Mouse (Mus musculus): ENCODE data around the gene Gm21190. TPM values are rescaled to one million over a fixed set of nuclear protein-coding genes. Genes with fewer than 3 reads are reported as not detected.
"Not testable (repeated sequence)": the region's sequence is repeated elsewhere in the genome, so short reads cannot be mapped to it uniquely, and the experiment has no call there.

Gm21190 gene
- polyA plus RNA-seq, 1 experiment from 2014 or later = not detected

DNA sequence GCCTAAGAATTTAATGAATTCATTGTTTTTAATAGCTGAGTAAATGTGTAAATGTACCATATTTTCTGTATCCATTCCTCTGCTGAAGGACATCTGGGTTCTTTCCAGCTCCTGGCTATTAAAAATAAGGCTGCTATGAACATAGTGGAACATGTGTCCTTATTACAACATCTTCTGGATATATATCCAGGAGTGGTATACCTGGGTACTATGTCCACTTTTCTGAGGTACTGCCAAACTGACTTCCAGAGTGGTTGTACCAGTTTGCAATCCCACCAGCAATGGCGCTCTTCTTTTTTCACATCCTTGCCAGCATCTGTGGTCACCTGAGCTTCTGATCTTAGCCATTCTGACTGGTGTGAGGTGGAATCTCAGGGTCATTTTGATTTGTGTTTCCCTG, 19.1 kb downstream of the Gm21190 start:
- H3K4me3 ChIP-seq; H3K36me3 ChIP-seq; H3K27ac ChIP-seq (replicated peaks); H3K27me3 ChIP-seq (ENCODE audit: low read depth, poor library complexity, severe bottlenecking); H3K4me1 ChIP-seq; DNase-seq (ENCODE audit: low spot score): not testable (repeated sequence)
- 80% methylated on average over 1 of the region's 1 CpGs for WGBS
- peaks cover 70% of the 10 kb centered on the region for H3K9me3 ChIP-seq (replicated peaks)

GRCm38 (mm10) chr5:15508460-15509451, 20.3 kb downstream of the Gm21190 start:
- not testable (repeated sequence) for H3K4me3 ChIP-seq; H3K36me3 ChIP-seq; H3K27ac ChIP-seq (replicated peaks); DNase-seq (ENCODE audit: low spot score); H3K27me3 ChIP-seq (ENCODE audit: low read depth, poor library complexity, severe bottlenecking); H3K4me1 ChIP-seq
- H3K9me3 ChIP-seq (replicated peaks) = peaks cover 68% of the 10 kb centered on the region
- WGBS = 71% methylated on average over 6 of the region's 6 CpGs

GRCm38 (mm10) chr5:15507757-15508459, 21.1 kb downstream of the Gm21190 start:
- H3K4me1 ChIP-seq; H3K36me3 ChIP-seq; H3K4me3 ChIP-seq; H3K27ac ChIP-seq (replicated peaks); H3K27me3 ChIP-seq (ENCODE audit: low read depth, poor library complexity, severe bottlenecking); DNase-seq (ENCODE audit: low spot score): not testable (repeated sequence)
- H3K9me3 ChIP-seq (replicated peaks) = peaks cover 69% of the 10 kb centered on the region
- WGBS = 65% methylated on average over 6 of the region's 6 CpGs

DNA sequence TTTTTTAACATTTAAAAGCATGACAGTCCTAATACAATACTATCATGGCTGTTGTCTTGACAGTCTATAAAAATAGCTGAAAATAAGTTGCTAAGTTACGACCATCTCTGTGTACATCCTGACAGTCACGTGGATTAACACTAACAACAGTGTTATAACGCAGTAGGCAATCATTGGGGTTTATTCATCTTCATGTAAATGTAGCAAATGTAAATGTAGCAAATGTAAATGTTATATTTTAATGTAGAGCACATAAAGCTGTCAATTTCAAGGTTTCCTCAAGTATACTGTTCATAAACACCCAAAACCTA, 21.8 kb downstream of the Gm21190 start:
- Histone ChIP-seq H3K27ac (replicated peaks) (no peak overlapping the region), H3K4me1 (no peaks in the 10 kb centered on the region), H3K9me3 (replicated peaks) (peaks cover 70% of the 10 kb centered on the region), H3K4me3 (no peak overlapping the region), H3K36me3 (no peaks in the 10 kb centered on the region), H3K27me3 (ENCODE audit: low read depth, poor library complexity, severe bottlenecking) (no peaks in the 10 kb centered on the region)
- 72% methylated on average over 3 of the region's 3 CpGs for WGBS
- DNase-seq (ENCODE audit: low spot score) = no peak

- DNase-seq (ENCODE audit: low spot score) = peak; percentile 42
- Histone ChIP-seq H3K4me3 (no peak overlapping the region), H3K27ac (replicated peaks) (no peak overlapping the region), H3K9me3 (replicated peaks) (peaks cover 65% of the 10 kb centered on the region), H3K36me3 (no peaks in the 10 kb centered on the region), H3K4me1 (no peaks in the 10 kb centered on the region), H3K27me3 (ENCODE audit: low read depth, poor library complexity, severe bottlenecking) (no peaks in the 10 kb centered on the region)
- 46% methylated on average over 16 of the region's 16 CpGs for WGBS
Measured at GRCm38 (mm10) chr5:15506575-15507308, 22.3 kb downstream of the Gm21190 start.

GRCm38 (mm10) chr5:15498774-15499400, 30.1 kb downstream of the Gm21190 start:
- not testable (repeated sequence) for H3K27me3 ChIP-seq (ENCODE audit: low read depth, poor library complexity, severe bottlenecking); H3K36me3 ChIP-seq; H3K4me3 ChIP-seq; DNase-seq (ENCODE audit: low spot score); H3K4me1 ChIP-seq; H3K27ac ChIP-seq (replicated peaks)
- WGBS = 39% methylated on average over 5 of the region's 5 CpGs
- peaks cover 65% of the 10 kb centered on the region for H3K9me3 ChIP-seq (replicated peaks)

- H3K9me3 ChIP-seq (replicated peaks) = peaks cover 65% of the 10 kb centered on the region
Measured at GRCm38 (mm10) chr5:15498350-15498749, 30.7 kb downstream of the Gm21190 start.

GRCm38 (mm10) chr5:15490934-15491333, 38.1 kb downstream of the Gm21190 start:
- H3K4me1 ChIP-seq; H3K4me3 ChIP-seq; H3K27ac ChIP-seq (replicated peaks); H3K27me3 ChIP-seq (ENCODE audit: low read depth, poor library complexity, severe bottlenecking); H3K36me3 ChIP-seq; DNase-seq (ENCODE audit: low spot score): not testable (repeated sequence)
- peaks cover 60% of the 10 kb centered on the region for H3K9me3 ChIP-seq (replicated peaks)
- 63% methylated on average over 2 of the region's 2 CpGs for WGBS

More at GRCm38 (mm10) chr5:15498350-15498749, 30.7 kb downstream of the Gm21190 start:
- 73% methylated on average over 3 of the region's 3 CpGs for WGBS
- not testable (repeated sequence) for H3K4me3 ChIP-seq; H3K4me1 ChIP-seq; DNase-seq (ENCODE audit: low spot score); H3K27me3 ChIP-seq (ENCODE audit: low read depth, poor library complexity, severe bottlenecking); H3K36me3 ChIP-seq; H3K27ac ChIP-seq (replicated peaks)

DNA sequence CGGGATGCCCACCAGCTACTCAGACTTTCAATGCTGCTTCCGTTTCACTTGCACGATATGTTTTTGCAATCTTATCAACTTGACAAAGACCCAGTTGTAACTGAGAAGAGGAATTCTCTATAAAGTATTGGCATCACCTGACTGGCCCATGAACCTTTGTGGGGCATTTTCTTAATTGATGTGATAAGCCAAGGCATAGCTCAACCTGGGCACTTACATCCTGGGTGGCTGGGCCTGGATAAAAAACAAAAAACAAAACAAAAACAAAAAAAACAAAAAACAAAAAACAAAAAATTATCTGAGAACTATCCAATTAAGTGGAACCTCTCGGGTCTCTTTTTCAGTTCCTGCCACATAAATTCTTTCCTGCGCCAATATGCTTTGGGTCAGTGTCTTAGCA, 40.3 kb downstream of the Gm21190 start:
- H3K27me3 ChIP-seq (ENCODE audit: low read depth, poor library complexity, severe bottlenecking) = no peaks in the 10 kb centered on the region
- H3K27ac ChIP-seq (replicated peaks) = no peak overlapping the region
- no peak for DNase-seq (ENCODE audit: low spot score)
- H3K36me3 ChIP-seq = no peaks in the 10 kb centered on the region
- H3K9me3 ChIP-seq (replicated peaks) = peaks cover 56% of the 10 kb centered on the region
- H3K4me1 ChIP-seq = no peaks in the 10 kb centered on the region
- H3K4me3 ChIP-seq = no peak overlapping the region
- WGBS = 88% methylated on average over 5 of the region's 5 CpGs

- H3K4me3 ChIP-seq; H3K4me1 ChIP-seq; DNase-seq (ENCODE audit: low spot score); H3K36me3 ChIP-seq; H3K27me3 ChIP-seq (ENCODE audit: low read depth, poor library complexity, severe bottlenecking); H3K27ac ChIP-seq (replicated peaks): not testable (repeated sequence)
- WGBS = 31% methylated on average over 2 of the region's 2 CpGs
- H3K9me3 ChIP-seq (replicated peaks) = peaks cover 43% of the 10 kb centered on the region
Measured at GRCm38 (mm10) chr5:15484616-15485015, 44.4 kb downstream of the Gm21190 start.

- not testable (repeated sequence) for H3K27ac ChIP-seq (replicated peaks); H3K4me1 ChIP-seq; H3K4me3 ChIP-seq; H3K36me3 ChIP-seq; H3K27me3 ChIP-seq (ENCODE audit: low read depth, poor library complexity, severe bottlenecking); DNase-seq (ENCODE audit: low spot score)
- H3K9me3 ChIP-seq (replicated peaks) = peaks cover 36% of the 10 kb centered on the region
- 64% methylated on average over 4 of the region's 4 CpGs for WGBS
Measured at GRCm38 (mm10) chr5:15483576-15483975, 45.4 kb downstream of the Gm21190 start.

GRCm38 (mm10) chr5:15482815-15483214, 46.2 kb downstream of the Gm21190 start:
- peaks cover 40% of the 10 kb centered on the region for H3K9me3 ChIP-seq (replicated peaks)
- not testable (repeated sequence) for H3K36me3 ChIP-seq; H3K4me1 ChIP-seq; H3K4me3 ChIP-seq; H3K27ac ChIP-seq (replicated peaks); H3K27me3 ChIP-seq (ENCODE audit: low read depth, poor library complexity, severe bottlenecking); DNase-seq (ENCODE audit: low spot score)
- 61% methylated on average over 2 of the region's 2 CpGs for WGBS

All from midbrain, embryonic 10.5 days (tissue).